Mouse (Mus musculus) stomach, embryonic 16.5 days (tissue): ENCODE measurements around the gene Chid1. TPM values are rescaled to one million over a fixed set of nuclear protein-coding genes. Genes with fewer than 3 reads are reported as not detected.

Experiments used
- ATAC-seq: fragments of 200-750 bp; cut with Nextera tagmentation; 2 replicates; pipeline ENCODE4 v1.8.0; 2017; ENCODE audit warnings: moderate number of reproducible peaks, moderate TSS enrichment; ENCODE audit not compliant: insufficient read depth, low FRiP score
- H3K27ac ChIP-seq: fragments of 300-500 bp; sonication (generic); 2 replicates; pipeline ENCODE4 v1.5.1; 2014; ENCODE audit warnings: low read length
- H3K27me3 ChIP-seq: fragments of 300-500 bp; sonication (generic); 2 replicates; pipeline ENCODE4 v1.6.1; 2014; ENCODE audit warnings: low read length, control low read depth, mixed read lengths; ENCODE audit not compliant: control insufficient read depth, insufficient read depth
- H3K36me3 ChIP-seq: fragments of 300-500 bp; sonication (generic); 2 replicates; pipeline ENCODE4 v1.6.1; 2014; ENCODE audit warnings: low read length; ENCODE audit not compliant: control insufficient read depth, insufficient read depth
- H3K4me1 ChIP-seq: fragments of 300-500 bp; sonication (generic); 2 replicates; pipeline ENCODE4 v1.6.1; 2014; ENCODE audit warnings: low read length, control low read depth, mixed read lengths; ENCODE audit not compliant: control insufficient read depth, insufficient read depth
- H3K4me2 ChIP-seq: fragments of 300-500 bp; sonication (generic); 2 replicates; pipeline ENCODE4 v1.6.1; 2014; ENCODE audit warnings: low read depth, low read length, mixed read lengths
- H3K4me3 ChIP-seq: fragments of 300-500 bp; sonication (generic); replicated peaks from 2 replicates; pipeline ENCODE4 v1.5.1; 2014; ENCODE audit warnings: mild to moderate bottlenecking, low read length
- H3K9ac ChIP-seq: fragments of 300-500 bp; sonication (generic); 2 replicates; pipeline ENCODE4 v1.6.1; 2014; ENCODE audit warnings: low read length
- H3K9me3 ChIP-seq: fragments of 300-500 bp; sonication (generic); replicated peaks from 2 replicates; pipeline ENCODE4 v1.6.1; 2016; ENCODE audit warnings: low read length, control low read depth; ENCODE audit not compliant: control insufficient read depth
- WGBS: fragments of 180-500 bp; shearing (Covaris S2); extraction: QIAGEN DNeasy Blood & Tissue Kit; methylation state at CpG from one replicate; pipeline ENCODE4 v1.1.7; 2014; 5-methylcytosine and 5-hydroxymethylcytosine counted together
- polyA plus RNA-seq: library from polyadenylated mRNA; unstranded; fragments of >200 nt; fragmentation: Nextera tagmentation; extraction: Ambion mirVana; gene quantifications from 2 replicates; pipeline ENCODE4 v1.2.1, GENCODE M21; 2015

Chid1 gene
- 54.0 and 60.5 TPM in 2 replicates for polyA plus RNA-seq

GRCm38 (mm10) chr7:141539556-141540311 is at the start of gene Chid1:
Gene Chid1 (minus strand): TSS chr7:141539857.
- H3K36me3 ChIP-seq, result no peaks in the 10 kb centered on the region
- H3K27me3 ChIP-seq, result no peaks in the 10 kb centered on the region
- H3K27ac ChIP-seq, result peak within 1 kb of the TSS; percentile 90
- under 1% methylated on average over 46 of the region's 46 CpGs for WGBS
- no peaks in the 10 kb centered on the region for H3K9me3 ChIP-seq
- peaks cover 21% of the 10 kb centered on the region for H3K4me1 ChIP-seq
- ATAC-seq, result peak; percentile 97
- H3K4me2 ChIP-seq, result peak within 1 kb of the TSS; percentile 95
- peak within 1 kb of the TSS; percentile 83 for H3K9ac ChIP-seq
- peak within 1 kb of the TSS; percentile 80 for H3K4me3 ChIP-seq

- Histone ChIP-seq H3K27ac (peak overlapping the region; percentile 53; the same call in 1 of the 2 replicates), H3K4me2 (no peak overlapping the region), H3K9me3 (no peaks in the 10 kb centered on the region), H3K36me3 (peaks cover 11% of the 10 kb centered on the region; the same call in 1 of the 2 replicates), H3K27me3 (no peaks in the 10 kb centered on the region), H3K4me1 (peaks cover 4% of the 10 kb centered on the region; the same call in 1 of the 2 replicates), H3K4me3 (no peak overlapping the region), H3K9ac (no peak overlapping the region)
- 0 out of 2 replicates have a peak, but pooled peaks have one; percentile 41 for ATAC-seq
- WGBS, result 84% methylated on average over 6 of the region's 6 CpGs
Observed at GRCm38 (mm10) chr7:141588890-141589289, 49.2 kb upstream of the Chid1 start.

GRCm38 (mm10) chr7:141585881-141586280 is 46.2 kb upstream of the Chid1 start:
- no peaks in the 10 kb centered on the region for H3K9me3 ChIP-seq
- H3K27me3 ChIP-seq, result no peaks in the 10 kb centered on the region
- H3K9ac ChIP-seq, result no peak overlapping the region
- WGBS, result 82% methylated on average over 1 of the region's 1 CpGs
- H3K27ac ChIP-seq, result peak overlapping the region; percentile 39
- H3K4me3 ChIP-seq, result no peak overlapping the region
- H3K4me1 ChIP-seq, result peaks cover 4% of the 10 kb centered on the region; the same call in 1 of the 2 replicates
- ATAC-seq, result no peak
- peaks cover 5% of the 10 kb centered on the region; the same call in 1 of the 2 replicates for H3K36me3 ChIP-seq
- no peak overlapping the region for H3K4me2 ChIP-seq

- H3K36me3 ChIP-seq, result 0 out of 2 replicates have a peak, but pooled peaks cover 3% of the 10 kb centered on the region
- no peak overlapping the region for H3K9ac ChIP-seq
- H3K27me3 ChIP-seq, result no peaks in the 10 kb centered on the region
- H3K4me2 ChIP-seq, result no peak overlapping the region
- peaks cover 4% of the 10 kb centered on the region; the same call in 1 of the 2 replicates for H3K4me1 ChIP-seq
- peak; percentile 65; the same call in 1 of the 2 replicates for ATAC-seq
- 59% methylated on average over 4 of the region's 4 CpGs for WGBS
- no peaks in the 10 kb centered on the region for H3K9me3 ChIP-seq
- H3K27ac ChIP-seq, result peak overlapping the region; percentile 55; the same call in 1 of the 2 replicates
- H3K4me3 ChIP-seq, result no peak overlapping the region
Observed at GRCm38 (mm10) chr7:141585288-141585687, 45.6 kb upstream of the Chid1 start.

- ATAC-seq, result no peak
- 86% methylated on average over 4 of the region's 5 CpGs for WGBS
- H3K36me3 ChIP-seq, result 0 out of 2 replicates have a peak, but pooled peaks cover 3% of the 10 kb centered on the region
Observed at GRCm38 (mm10) chr7:141584048-141584841, 44.6 kb upstream of the Chid1 start.

GRCm38 (mm10) chr7:141581323-141581722 is 41.7 kb upstream of the Chid1 start:
- H3K4me1 ChIP-seq, result peaks cover 7% of the 10 kb centered on the region; the same call in 1 of the 2 replicates
- H3K36me3 ChIP-seq, result no peaks in the 10 kb centered on the region
- H3K27ac ChIP-seq, result no peak overlapping the region
- no peak overlapping the region for H3K4me3 ChIP-seq
- H3K9ac ChIP-seq, result no peak overlapping the region
- 65% methylated on average over 7 of the region's 7 CpGs for WGBS
- no peaks in the 10 kb centered on the region for H3K9me3 ChIP-seq
- no peaks in the 10 kb centered on the region for H3K27me3 ChIP-seq
- ATAC-seq, result no peak
- H3K4me2 ChIP-seq, result no peak overlapping the region

More at GRCm38 (mm10) chr7:141584048-141584841, 44.6 kb upstream of the Chid1 start:
- Histone ChIP-seq H3K4me1 (peaks cover 4% of the 10 kb centered on the region; the same call in 1 of the 2 replicates), H3K27ac (peak overlapping the region; percentile 66), H3K4me3 (no peak overlapping the region), H3K4me2 (no peak overlapping the region), H3K9me3 (no peaks in the 10 kb centered on the region), H3K9ac (no peak overlapping the region), H3K27me3 (no peaks in the 10 kb centered on the region)

GRCm38 (mm10) chr7:141578943-141579342 is 39.3 kb upstream of the Chid1 start:
- H3K27me3 ChIP-seq, result no peaks in the 10 kb centered on the region

GRCm38 (mm10) chr7:141578511-141578910 is 38.9 kb upstream of the Chid1 start:
- no peaks in the 10 kb centered on the region for H3K36me3 ChIP-seq
- no peak overlapping the region for H3K9ac ChIP-seq
- H3K27ac ChIP-seq, result no peak overlapping the region; the same call in 1 of the 2 replicates
- H3K27me3 ChIP-seq, result no peaks in the 10 kb centered on the region
- ATAC-seq, result no peak
- WGBS, result 97% methylated on average over 1 of the region's 1 CpGs
- no peak overlapping the region for H3K4me3 ChIP-seq
- H3K4me1 ChIP-seq, result peaks cover 2% of the 10 kb centered on the region; the same call in 1 of the 2 replicates
- H3K4me2 ChIP-seq, result no peak overlapping the region
- no peaks in the 10 kb centered on the region for H3K9me3 ChIP-seq

More at GRCm38 (mm10) chr7:141578943-141579342, 39.3 kb upstream of the Chid1 start:
- Histone ChIP-seq H3K9ac (no peak overlapping the region), H3K27ac (no peak overlapping the region; the same call in 1 of the 2 replicates), H3K4me2 (no peak overlapping the region), H3K4me1 (peaks cover 2% of the 10 kb centered on the region; the same call in 1 of the 2 replicates), H3K36me3 (no peaks in the 10 kb centered on the region), H3K9me3 (no peaks in the 10 kb centered on the region), H3K4me3 (no peak overlapping the region)
- ATAC-seq, result no peak
- WGBS, result 90% methylated on average over 2 of the region's 2 CpGs
